Mouse (Mus musculus): Measurements from ENCODE around the gene Krtap5-4.

- TF ChIP-seq CTCF (conservative IDR thresholded peaks at IDR 0.05; ENCODE audit: low read length) (no peak), POU5F1 (IDR thresholded peaks at IDR 0.05; ENCODE audit: borderline replicate concordance, low read length) (no peak), NANOG (IDR thresholded peaks at IDR 0.05; ENCODE audit: borderline replicate concordance, low read length) (no peak)
Observed at GRCm38 (mm10) chr7:142317216-142317615, 13.9 kb downstream of the Krtap5-4 start.

Measured in E14TG2a.4 (cell line).